Mouse (Mus musculus) limb, embryonic 11.5 days (tissue): ENCODE measurements at regions not wholly inside any gene's neighbourhood (a gene's known extent, or its start where the extent isn't known, plus 50 kb on each side); places are given as distances from the start of the nearest gene placed in this dataset.

Experiments used
- ATAC-seq: fragments of 200-750 bp; cut with Nextera tagmentation; 2 replicates; pipeline ENCODE4 v1.8.0; 2017; ENCODE audit warnings: low read depth; ENCODE audit not compliant: insufficient number of reproducible peaks, low FRiP score, low TSS enrichment
- DNase-seq: peaks from one replicate; pipeline ENCODE4 v3.0.0-alpha.2; 2015; ENCODE audit warnings: low spot score
- H3K27ac ChIP-seq: fragments of 300-500 bp; sonication (generic); replicated peaks from 2 replicates; pipeline ENCODE4 v1.5.1; 2014; ENCODE audit warnings: low read depth, mild to moderate bottlenecking, low read length
- H3K27me3 ChIP-seq: fragments of 300-500 bp; sonication (generic); 2 replicates; pipeline ENCODE4 v1.6.1; 2014; ENCODE audit warnings: mild to moderate bottlenecking, low read length, mixed read lengths; ENCODE audit not compliant: control insufficient read depth, insufficient read depth
- H3K36me3 ChIP-seq: fragments of 300-500 bp; sonication (generic); 2 replicates; pipeline ENCODE4 v1.6.1; 2014; ENCODE audit warnings: mild to moderate bottlenecking, low read length, moderate library complexity, mixed read lengths; ENCODE audit not compliant: control insufficient read depth, insufficient read depth
- H3K4me1 ChIP-seq: fragments of 300-500 bp; sonication (generic); 2 replicates; pipeline ENCODE4 v1.6.1; 2014; ENCODE audit warnings: low read length, mixed read lengths; ENCODE audit not compliant: control insufficient read depth, insufficient read depth
- H3K4me2 ChIP-seq: fragments of 300-500 bp; sonication (generic); 2 replicates; pipeline ENCODE4 v1.6.1; 2014; ENCODE audit warnings: low read depth, mild to moderate bottlenecking, moderate library complexity; ENCODE audit not compliant: severe bottlenecking
- H3K4me3 ChIP-seq: fragments of 300-500 bp; sonication (generic); 2 replicates; pipeline ENCODE4 v1.5.1; 2014; ENCODE audit warnings: low read depth, low read length
- H3K9ac ChIP-seq: fragments of 300-500 bp; sonication (generic); 2 replicates; pipeline ENCODE4 v1.6.1; 2014; ENCODE audit warnings: mild to moderate bottlenecking, low read length
- H3K9me3 ChIP-seq: fragments of 300-500 bp; sonication (generic); 2 replicates; pipeline ENCODE4 v1.6.1; 2016; ENCODE audit warnings: low read length; ENCODE audit not compliant: control insufficient read depth
- WGBS: fragments of 180-500 bp; shearing (Covaris S2); extraction: QIAGEN DNeasy Blood & Tissue Kit; methylation state at CpG from one replicate; pipeline ENCODE4 v1.1.7; 2014; 5-methylcytosine and 5-hydroxymethylcytosine counted together

DNA sequence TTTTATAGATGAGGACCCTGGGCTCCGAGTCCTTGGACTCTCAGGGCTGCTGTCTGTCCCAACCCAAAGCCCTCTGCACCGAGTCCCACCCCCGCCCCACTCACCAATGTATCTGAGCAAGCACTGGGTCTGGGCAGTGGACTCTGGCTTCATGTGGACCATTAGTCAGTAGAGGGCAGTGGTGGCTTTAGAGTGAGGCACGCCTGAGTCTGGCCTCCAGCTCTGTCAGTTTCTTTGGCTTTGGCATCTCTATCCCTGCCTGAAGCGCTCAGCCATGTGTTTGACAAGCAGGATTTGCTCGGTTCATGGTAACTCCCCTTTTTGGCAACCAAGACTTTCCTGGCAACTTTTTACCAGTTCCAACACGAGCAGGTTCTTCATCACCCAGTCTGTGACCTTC lies 90.1 kb upstream of the Thy1 start:
- WGBS = 40% methylated on average over 7 of the region's 7 CpGs
- ATAC-seq = no peak
- Histone ChIP-seq H3K9ac (no peak overlapping the region), H3K27ac (no peak overlapping the region), H3K4me2 (no peak overlapping the region), H3K4me1 (no peaks in the 10 kb centered on the region), H3K9me3 (no peaks in the 10 kb centered on the region), H3K27me3 (no peaks in the 10 kb centered on the region), H3K4me3 (no peak overlapping the region), H3K36me3 (no peaks in the 10 kb centered on the region)
- DNase-seq = no peak

DNA sequence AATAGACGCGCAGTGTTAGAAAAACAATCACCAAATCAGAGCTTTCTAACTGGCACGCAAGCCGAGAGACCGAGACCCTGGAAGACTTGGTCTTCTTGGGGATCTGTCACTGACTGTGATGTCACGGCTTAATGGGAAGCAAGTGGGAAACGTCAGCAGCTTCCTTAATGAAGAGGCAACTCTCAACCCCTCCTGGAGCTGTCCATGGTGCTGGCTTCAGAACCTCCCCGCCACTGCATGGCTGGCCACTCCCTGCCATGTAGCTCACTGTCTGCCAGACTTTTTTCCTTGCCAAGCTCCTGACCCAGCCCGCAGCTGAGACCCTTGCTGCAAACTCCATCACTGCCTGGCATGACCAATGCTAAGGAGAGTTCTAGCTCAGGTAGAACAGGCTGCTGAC lies 83.6 kb upstream of the Thy1 start:
- no peak overlapping the region for H3K4me2 ChIP-seq
- no peak overlapping the region for H3K4me3 ChIP-seq
- H3K4me1 ChIP-seq = no peaks in the 10 kb centered on the region
- no peaks in the 10 kb centered on the region for H3K27me3 ChIP-seq
- peak; percentile 93 for DNase-seq
- no peaks in the 10 kb centered on the region for H3K36me3 ChIP-seq
- WGBS = 27% methylated on average over 9 of the region's 9 CpGs
- no peak overlapping the region for H3K27ac ChIP-seq
- ATAC-seq = no peak
- no peaks in the 10 kb centered on the region for H3K9me3 ChIP-seq
- no peak overlapping the region for H3K9ac ChIP-seq

DNA sequence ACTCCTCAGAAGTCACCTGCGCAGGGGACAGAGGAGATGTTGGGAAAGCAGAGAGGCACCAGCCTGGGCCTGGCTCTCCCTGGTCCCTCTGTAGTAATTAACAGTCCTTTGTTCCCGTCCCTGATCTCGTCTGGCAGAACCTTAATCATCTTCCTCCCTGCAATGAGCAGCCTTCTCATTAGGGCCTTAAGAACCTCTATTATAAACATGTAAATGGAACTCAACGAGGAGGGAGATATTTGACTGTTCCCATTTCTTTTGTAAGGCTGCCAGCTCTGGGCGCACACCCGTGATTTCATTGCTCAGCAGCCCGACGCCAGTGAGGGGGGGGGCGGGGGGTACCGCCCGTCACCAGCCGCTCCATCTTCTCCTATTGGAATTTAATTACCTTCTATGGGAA lies 81.8 kb upstream of the Thy1 start:
- 69% methylated on average over 12 of the region's 12 CpGs for WGBS
- DNase-seq = no peak
- no peaks in the 10 kb centered on the region for H3K27me3 ChIP-seq
- H3K36me3 ChIP-seq = no peaks in the 10 kb centered on the region
- no peak overlapping the region for H3K9ac ChIP-seq
- no peak overlapping the region for H3K4me3 ChIP-seq
- no peak for ATAC-seq
- no peak overlapping the region for H3K4me2 ChIP-seq
- H3K9me3 ChIP-seq = no peaks in the 10 kb centered on the region
- H3K27ac ChIP-seq = no peak overlapping the region
- no peaks in the 10 kb centered on the region for H3K4me1 ChIP-seq

DNA sequence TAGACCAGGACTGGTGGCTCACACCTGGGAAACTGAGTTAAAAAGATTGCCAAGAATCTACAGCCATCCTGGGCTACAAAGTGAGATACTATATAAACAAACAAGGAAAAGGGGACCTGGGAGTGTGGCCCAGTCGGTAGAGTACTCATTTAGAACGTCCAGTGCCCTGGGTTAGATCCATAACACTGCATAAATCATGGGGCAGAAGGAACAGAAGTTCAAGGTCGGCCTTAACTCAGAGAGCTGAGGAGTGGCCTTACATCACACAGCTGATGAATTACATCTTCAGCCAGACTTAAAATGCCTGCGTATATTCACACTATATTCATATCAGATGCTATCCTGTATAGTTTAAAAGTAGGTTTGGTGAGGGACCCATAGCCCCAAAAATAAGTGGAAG lies 78.0 kb upstream of the Thy1 start:
- H3K4me3 ChIP-seq = no peak overlapping the region
- no peaks in the 10 kb centered on the region for H3K4me1 ChIP-seq
- no peaks in the 10 kb centered on the region for H3K27me3 ChIP-seq
- no peak overlapping the region for H3K27ac ChIP-seq
- no peak overlapping the region for H3K9ac ChIP-seq
- H3K9me3 ChIP-seq = no peaks in the 10 kb centered on the region
- H3K4me2 ChIP-seq = no peak overlapping the region
- 58% methylated on average over 4 of the region's 4 CpGs for WGBS
- DNase-seq = no peak
- H3K36me3 ChIP-seq = no peaks in the 10 kb centered on the region
- no peak for ATAC-seq

DNA sequence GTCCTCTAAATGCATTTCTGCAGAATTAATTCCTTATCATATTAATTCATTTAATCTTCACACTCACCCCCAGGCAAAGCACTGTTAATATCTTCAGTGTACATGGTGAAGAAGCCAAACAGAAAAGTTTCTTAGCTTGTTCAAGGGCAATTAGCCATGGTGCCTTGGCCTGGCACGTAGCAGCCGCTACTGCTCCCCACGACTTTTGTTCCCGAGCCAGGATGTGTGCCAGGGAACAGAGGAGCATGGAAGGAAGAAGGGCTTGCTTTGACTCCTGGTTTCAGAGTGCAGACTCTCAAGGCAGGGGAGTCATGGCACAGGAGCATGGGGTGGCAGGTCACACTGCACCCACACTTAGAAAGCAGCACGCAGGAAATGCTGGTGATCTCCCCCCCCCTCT lies 77.4 kb upstream of the Thy1 start:
- 83% methylated on average over 5 of the region's 5 CpGs for WGBS
- H3K27ac ChIP-seq = no peak overlapping the region

DNA sequence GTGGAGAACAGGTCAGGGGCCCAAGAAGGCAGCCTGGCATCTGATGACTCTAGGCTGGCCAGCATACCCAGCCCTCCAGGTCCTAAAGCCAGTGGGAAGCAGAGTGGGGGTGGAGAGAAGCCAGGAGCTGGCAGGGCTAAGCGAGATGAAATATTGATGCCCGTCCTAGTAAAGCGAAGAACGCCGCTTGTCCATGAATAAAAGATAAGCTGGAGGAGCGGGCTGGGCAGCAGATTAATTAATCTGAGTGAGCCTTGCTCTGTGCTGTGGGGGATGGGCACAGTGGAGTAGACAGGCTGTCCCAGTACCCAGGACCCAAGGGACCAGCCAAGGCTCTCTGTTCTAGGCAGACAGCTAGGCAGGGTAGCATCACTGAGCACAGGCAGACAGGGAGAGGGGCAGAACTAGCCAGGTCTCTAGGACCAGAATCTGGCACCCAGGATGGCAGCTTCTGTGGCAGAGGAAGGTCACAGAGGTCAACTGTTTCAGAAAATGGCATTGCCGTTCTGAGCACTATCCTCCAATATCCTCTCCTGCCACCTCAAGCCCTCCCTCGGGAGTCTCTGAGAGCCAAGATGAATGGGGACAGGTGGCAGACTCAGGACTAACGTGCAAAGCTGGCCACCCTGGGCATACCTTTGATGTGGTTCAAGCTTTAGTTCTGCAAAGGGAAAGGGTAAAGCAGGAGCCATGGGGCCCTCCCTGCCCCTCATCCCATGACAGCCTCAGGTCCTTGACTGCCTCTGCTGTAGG lies 73.0 kb upstream of the Thy1 start:
- DNase-seq = no peak
- no peak overlapping the region for H3K4me2 ChIP-seq

More for the DNA sequence above, 77.4 kb upstream of the Thy1 start:
- DNase-seq = no peak
- H3K4me1 ChIP-seq = no peaks in the 10 kb centered on the region
- no peaks in the 10 kb centered on the region for H3K36me3 ChIP-seq
- no peaks in the 10 kb centered on the region for H3K27me3 ChIP-seq
- no peaks in the 10 kb centered on the region for H3K9me3 ChIP-seq
- H3K9ac ChIP-seq = no peak overlapping the region
- no peak for ATAC-seq
- H3K4me3 ChIP-seq = no peak overlapping the region
- H3K4me2 ChIP-seq = no peak overlapping the region

DNA sequence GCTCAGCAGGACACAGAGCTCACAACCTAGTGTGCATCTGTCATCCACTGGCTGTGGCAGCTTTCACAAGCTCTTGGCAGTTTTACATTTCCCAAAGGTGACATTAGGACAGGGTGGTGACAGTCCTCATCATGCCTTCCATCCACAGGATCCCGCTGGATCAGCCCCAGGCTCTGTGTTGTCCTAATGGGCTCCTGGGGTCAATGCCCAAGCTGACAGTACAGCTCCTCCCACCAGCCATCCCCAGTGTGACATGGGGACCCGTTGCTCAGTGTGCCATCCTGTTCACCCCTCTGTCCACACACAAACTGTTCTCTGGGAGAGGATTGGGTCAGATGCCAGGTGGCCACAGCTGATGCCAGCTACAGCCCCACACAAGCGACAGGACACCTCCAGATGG lies 72.3 kb upstream of the Thy1 start:
- no peak for ATAC-seq
- Histone ChIP-seq H3K9ac (no peak overlapping the region), H3K4me2 (no peak overlapping the region), H3K27ac (no peak overlapping the region), H3K4me1 (no peaks in the 10 kb centered on the region), H3K27me3 (no peaks in the 10 kb centered on the region), H3K9me3 (no peaks in the 10 kb centered on the region), H3K4me3 (no peak overlapping the region), H3K36me3 (no peaks in the 10 kb centered on the region)
- DNase-seq = no peak
- WGBS = 66% methylated on average over 3 of the region's 3 CpGs

More for the DNA sequence above, 73.0 kb upstream of the Thy1 start:
- Histone ChIP-seq H3K4me1 (no peaks in the 10 kb centered on the region), H3K36me3 (no peaks in the 10 kb centered on the region), H3K27ac (no peak overlapping the region), H3K9ac (no peak overlapping the region), H3K4me3 (no peak overlapping the region), H3K9me3 (no peaks in the 10 kb centered on the region), H3K27me3 (no peaks in the 10 kb centered on the region)
- no peak for ATAC-seq
- 68% methylated on average over 9 of the region's 9 CpGs for WGBS

DNA sequence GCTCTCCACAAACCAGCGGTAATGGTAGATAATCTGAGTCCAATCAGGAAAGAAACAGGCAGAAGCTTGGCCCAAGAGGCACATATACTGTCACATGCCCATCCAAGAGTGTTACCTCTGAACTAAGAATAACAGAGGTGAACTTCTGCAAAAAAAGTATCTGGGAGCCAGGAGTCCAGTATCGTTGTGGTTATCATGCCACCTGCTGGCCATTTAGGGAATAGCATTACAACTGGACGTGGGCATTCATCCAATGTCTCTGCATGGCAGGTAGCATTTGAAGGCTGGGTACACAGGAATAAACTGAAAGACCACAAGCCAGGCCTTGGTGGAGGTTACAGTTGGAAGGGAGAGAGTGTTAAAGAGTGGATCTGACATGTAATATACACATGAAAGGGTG lies 70.9 kb upstream of the Thy1 start:
- 8% methylated on average over 3 of the region's 3 CpGs for WGBS
- no peaks in the 10 kb centered on the region for H3K36me3 ChIP-seq
- no peaks in the 10 kb centered on the region for H3K27me3 ChIP-seq
- ATAC-seq (no peak), DNase-seq (peak; percentile 85)
- no peak overlapping the region for H3K4me2 ChIP-seq
- no peaks in the 10 kb centered on the region for H3K9me3 ChIP-seq
- H3K9ac ChIP-seq = no peak overlapping the region
- no peak overlapping the region for H3K27ac ChIP-seq
- no peak overlapping the region for H3K4me3 ChIP-seq
- no peaks in the 10 kb centered on the region for H3K4me1 ChIP-seq

DNA sequence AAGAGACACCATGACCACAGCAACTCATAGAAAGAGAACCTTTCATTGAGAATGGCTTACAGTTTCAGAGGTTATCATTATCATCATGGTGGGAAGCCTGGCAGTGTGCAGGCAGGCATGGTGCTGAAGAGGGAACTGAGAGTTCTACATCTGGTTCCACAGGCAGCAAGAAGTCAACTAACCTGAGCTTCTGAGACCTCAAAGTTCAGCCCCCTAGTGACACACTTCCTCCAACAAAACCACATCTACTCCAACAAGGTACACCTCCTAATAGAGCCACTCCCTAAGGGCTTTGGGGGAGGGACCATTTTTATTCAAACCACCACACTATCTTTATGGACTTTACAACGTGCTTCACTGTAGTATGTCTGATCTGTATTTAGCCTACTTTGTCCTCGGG lies 67.8 kb upstream of the Thy1 start:
- DNase-seq (no peak), ATAC-seq (no peak)
- Histone ChIP-seq H3K4me1 (no peaks in the 10 kb centered on the region), H3K27ac (no peak overlapping the region), H3K36me3 (no peaks in the 10 kb centered on the region), H3K4me3 (no peak overlapping the region), H3K4me2 (no peak overlapping the region), H3K9me3 (no peaks in the 10 kb centered on the region), H3K9ac (no peak overlapping the region), H3K27me3 (no peaks in the 10 kb centered on the region)
- 88% methylated on average over 2 of the region's 2 CpGs for WGBS
